Mouse (Mus musculus) CD4-positive, CD25-positive, alpha-beta regulatory T cell, adult 9 weeks (primary cell): ENCODE measurements around the gene Prame. TPM values are rescaled to one million over a fixed set of nuclear protein-coding genes. Genes with fewer than 3 reads are reported as not detected.

Experiments
- polyA plus RNA-seq: library from polyadenylated mRNA; unstranded; fragments of 100-300 nt; shearing (Covaris generic); gene quantifications from one replicate; pipeline ENCODE4 v1.2.1, GENCODE M21; 2017

Gene Prame
- polyA plus RNA-seq = not detected

GRCm38 (mm10) chrX:135627605-135628004 lies at the start of gene Prame:
TSS of gene Prame (minus strand) at chrX:135627705.

DNA sequence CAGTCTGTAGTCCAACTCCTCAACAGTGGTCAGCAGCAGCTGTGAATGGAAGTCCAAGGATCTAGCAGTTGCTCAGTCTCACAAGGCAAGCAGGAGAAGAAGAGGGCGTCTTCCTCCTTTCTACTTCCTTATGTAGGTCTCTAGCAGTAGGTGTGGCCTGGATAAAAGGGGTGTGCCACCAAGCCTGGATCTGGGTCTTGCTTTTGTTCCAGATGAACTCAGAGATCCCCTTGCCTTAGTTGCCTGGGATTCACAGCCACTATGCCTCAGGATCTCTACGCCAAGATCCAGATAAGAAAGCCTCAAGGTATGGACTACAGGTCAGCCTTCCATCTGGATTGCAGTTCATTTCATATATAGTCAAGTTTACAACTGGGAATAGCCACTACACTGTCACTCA lies 28.8 kb downstream of the Prame start, which contains the start of gene Nxf7:
Nxf7 (minus strand) TSS at position 101 of the 400 bp plus-strand sequence.

Other genes starting within 250 kb of the Prame start
- not detected for gene Gm7903, start 193.9 kb downstream of the Prame start, polyA plus RNA-seq
- not detected for gene AV320801, start 133.1 kb downstream of the Prame start, polyA plus RNA-seq
- gene Nxf7, start 28.9 kb downstream of the Prame start, polyA plus RNA-seq = not detected
- gene Tcp11x2, start 66.1 kb upstream of the Prame start, polyA plus RNA-seq = not detected
- not detected for gene Tmsb15a, start 97.6 kb upstream of the Prame start, polyA plus RNA-seq
- gene Armcx5, start 115.0 kb upstream of the Prame start, polyA plus RNA-seq = 19.5 TPM
- 41.9 TPM for gene Gprasp1, start 115.0 kb upstream of the Prame start, polyA plus RNA-seq
- 33.0 TPM for gene Bhlhb9, start 169.9 kb upstream of the Prame start, polyA plus RNA-seq
- gene Gprasp2, start 211.3 kb upstream of the Prame start, polyA plus RNA-seq = 22.8 TPM